Mouse (Mus musculus) limb, embryonic 10.5 days (tissue): ENCODE results near the gene Ntn5. TPM values are rescaled to one million over a fixed set of nuclear protein-coding genes. Genes with fewer than 3 reads are reported as not detected.
A peak's percentile ranks its signal among the peaks of the same experiment; 100 is the strongest.

Experiments
- DNase-seq: peaks from one replicate; pipeline ENCODE4 v3.0.0-alpha.2; 2017; ENCODE audit warnings: low spot score
- H3K27ac ChIP-seq: fragments of 300-500 bp; sonication (generic); 2 replicates; pipeline ENCODE4 v1.5.1; 2016; ENCODE audit warnings: mild to moderate bottlenecking
- H3K27me3 ChIP-seq: fragments of 300-500 bp; sonication (generic); 2 replicates; pipeline ENCODE4 v1.6.1; 2016; ENCODE audit warnings: low read depth, mild to moderate bottlenecking; ENCODE audit not compliant: poor library complexity, severe bottlenecking
- H3K36me3 ChIP-seq: fragments of 300-500 bp; sonication (generic); 2 replicates; pipeline ENCODE4 v1.6.1; 2016; ENCODE audit warnings: mild to moderate bottlenecking, moderate library complexity
- H3K4me1 ChIP-seq: fragments of 300-500 bp; sonication (generic); 2 replicates; pipeline ENCODE4 v1.6.1; 2016
- H3K4me3 ChIP-seq: fragments of 300-500 bp; sonication (generic); 2 replicates; pipeline ENCODE4 v1.5.1; 2016; ENCODE audit warnings: mild to moderate bottlenecking, moderate library complexity
- H3K9me3 ChIP-seq: fragments of 300-500 bp; sonication (generic); replicated peaks from 2 replicates; pipeline ENCODE4 v1.6.1; 2016; ENCODE audit warnings: mild to moderate bottlenecking
- WGBS: fragments of 180-500 bp; shearing (Covaris S2); methylation state at CpG from one replicate; pipeline ENCODE4 v1.1.7; 2016; 5-methylcytosine and 5-hydroxymethylcytosine counted together
- polyA plus RNA-seq: library from polyadenylated mRNA; unstranded; fragments of >200 nt; fragmentation: Nextera tagmentation; extraction: Ambion mirVana; gene quantifications from 2 replicates; pipeline ENCODE4 v1.2.1, GENCODE M21; 2016

Ntn5 gene
- polyA plus RNA-seq, 1 experiment from 2014 or later = 0.39 TPM

DNA sequence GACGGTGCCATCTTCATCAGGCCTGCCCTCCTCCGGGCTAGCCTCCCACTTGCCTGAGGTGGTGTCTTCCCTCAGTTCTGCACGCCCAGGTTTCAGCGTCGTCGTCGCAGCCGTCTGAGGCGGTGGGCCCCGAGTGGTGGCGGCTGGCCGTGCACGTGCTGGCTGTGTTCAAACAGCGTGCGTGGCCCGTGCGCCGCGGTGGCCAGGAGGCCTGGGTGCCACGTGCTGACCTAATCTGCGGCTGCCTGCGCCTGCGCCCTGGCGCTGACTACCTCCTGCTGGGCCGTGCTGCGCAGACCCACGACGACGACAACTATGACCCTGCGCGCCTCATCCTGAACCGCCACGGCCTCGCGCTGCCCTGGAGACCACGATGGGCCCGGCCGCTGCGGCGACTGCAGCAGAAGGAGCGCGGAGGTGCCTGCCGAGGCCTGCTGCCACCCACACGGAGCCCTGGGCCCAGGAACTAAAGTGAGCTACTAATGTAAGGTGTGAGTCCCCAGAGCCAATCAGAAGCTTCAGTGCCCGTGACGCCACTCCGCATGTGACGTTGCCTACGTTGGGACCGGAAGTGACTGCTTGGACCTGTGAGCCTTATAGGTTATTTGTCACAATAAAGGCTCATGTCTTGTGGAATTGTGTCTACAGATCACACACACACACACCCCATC lies 10.2 kb downstream of the Ntn5 start, which contains the start of gene Sec1:
Gene Sec1 (minus strand): TSS at position 482 of the 671 bp plus-strand sequence.
- Histone ChIP-seq H3K4me3 (no peak within 1 kb of the TSS), H3K36me3 (no peaks in the 10 kb centered on the region), H3K27ac (peak within 1 kb of the TSS; percentile 76), H3K27me3 (peaks cover 14% of the 10 kb centered on the region), H3K4me1 (peaks cover 30% of the 10 kb centered on the region), H3K9me3 (no peaks in the 10 kb centered on the region)
- 90% methylated on average over 50 of the region's 50 CpGs for whole genome bisulfite sequencing
- no peak for DNase-seq

DNA sequence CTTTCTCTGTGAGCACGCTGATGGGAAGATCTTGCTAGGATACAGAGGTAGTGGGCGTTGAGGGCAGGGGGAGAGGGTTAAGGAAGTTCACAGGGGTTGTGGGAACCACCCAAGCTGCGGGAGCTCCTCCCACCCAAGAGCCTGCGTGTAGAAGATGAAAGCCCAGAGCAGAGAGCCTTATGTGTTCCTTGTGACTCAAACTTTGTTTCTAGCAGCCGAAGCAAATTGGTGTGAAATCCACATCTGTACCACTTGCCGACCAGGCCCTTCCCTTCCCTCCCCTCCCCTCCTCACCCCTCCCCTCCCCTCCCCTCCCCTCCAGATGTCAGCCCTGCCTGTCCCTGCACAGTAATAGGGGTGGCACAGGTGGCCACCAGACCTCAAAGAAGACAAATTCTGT lies 11.3 kb downstream of the Ntn5 start:
- H3K27ac ChIP-seq = peak overlapping the region; percentile 76
- DNase-seq = peak; percentile 76
- 14% methylated on average over 6 of the region's 6 CpGs for WGBS
- H3K4me1 ChIP-seq = peaks cover 39% of the 10 kb centered on the region
- peaks cover 25% of the 10 kb centered on the region for H3K27me3 ChIP-seq
- no peaks in the 10 kb centered on the region for H3K36me3 ChIP-seq
- no peak overlapping the region for H3K4me3 ChIP-seq
- no peaks in the 10 kb centered on the region for H3K9me3 ChIP-seq

DNA sequence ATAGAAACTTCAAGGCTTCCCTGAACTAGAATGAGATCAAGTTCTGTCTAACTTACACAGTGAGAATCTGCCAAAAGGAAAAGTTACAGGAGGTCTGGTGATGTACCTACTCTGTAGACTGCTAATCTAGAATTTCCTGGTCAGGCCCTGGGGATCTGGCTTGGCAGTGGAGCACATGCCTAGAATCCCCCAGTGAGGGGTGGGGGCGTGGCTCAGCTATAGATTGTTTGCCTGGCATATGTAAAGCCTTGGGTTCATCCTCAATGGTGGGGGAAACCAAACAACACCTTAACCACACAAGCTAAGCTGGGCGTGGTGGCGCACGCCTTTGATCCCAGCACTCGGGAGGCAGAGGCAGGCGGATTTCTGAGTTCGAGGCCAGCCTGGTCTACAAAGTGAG lies 14.1 kb downstream of the Ntn5 start:
- Histone ChIP-seq H3K9me3 (no peaks in the 10 kb centered on the region), H3K4me3 (no peak overlapping the region), H3K36me3 (no peaks in the 10 kb centered on the region), H3K4me1 (peaks cover 46% of the 10 kb centered on the region), H3K27me3 (peaks cover 40% of the 10 kb centered on the region), H3K27ac (no peak overlapping the region)
- WGBS = 87% methylated on average over 7 of the region's 7 CpGs
- DNase-seq = no peak

DNA sequence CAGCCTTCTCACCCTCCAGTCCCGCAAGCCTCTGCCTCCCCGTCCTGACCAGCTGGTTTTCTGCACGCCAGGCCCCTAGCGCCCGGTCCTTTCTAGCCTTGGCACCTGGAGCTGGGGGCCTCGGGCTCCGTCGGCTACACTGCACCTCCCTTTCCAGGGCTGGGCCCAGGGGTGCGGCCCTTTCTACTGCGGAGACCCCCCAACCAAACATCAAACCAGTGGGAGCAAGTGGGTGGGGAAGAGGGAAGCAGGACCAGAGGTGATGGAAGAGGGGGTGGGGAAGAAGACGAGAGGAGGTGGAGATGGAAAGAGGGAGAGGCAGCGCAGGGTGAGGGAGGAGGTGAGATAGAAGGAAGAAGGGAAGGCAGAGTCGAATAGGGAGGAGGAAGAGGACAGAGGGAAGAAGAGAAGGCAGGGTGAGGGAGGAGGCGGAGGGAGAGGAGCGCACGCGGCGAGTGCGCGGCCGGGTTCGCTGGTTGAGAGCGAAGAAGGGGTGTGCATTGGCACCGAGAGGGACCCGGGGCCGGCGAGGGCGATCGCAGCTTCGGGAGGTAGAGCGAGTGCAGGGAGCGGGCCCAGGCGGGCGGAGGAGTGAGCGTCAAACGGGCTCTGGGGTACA lies 15.8 kb downstream of the Ntn5 start, which contains the start of gene Car11:
Gene Car11 (plus strand): TSS at position 321 of the 619 bp plus-strand sequence.
- Histone ChIP-seq H3K4me3 (peak within 1 kb of the TSS; percentile 51), H3K36me3 (no peaks in the 10 kb centered on the region), H3K4me1 (peaks cover 51% of the 10 kb centered on the region), H3K27ac (peak within 1 kb of the TSS; percentile 72), H3K27me3 (peaks cover 40% of the 10 kb centered on the region), H3K9me3 (no peaks in the 10 kb centered on the region)
- no peak for DNase-seq
- 1% methylated on average over 36 of the region's 36 CpGs for WGBS

DNA sequence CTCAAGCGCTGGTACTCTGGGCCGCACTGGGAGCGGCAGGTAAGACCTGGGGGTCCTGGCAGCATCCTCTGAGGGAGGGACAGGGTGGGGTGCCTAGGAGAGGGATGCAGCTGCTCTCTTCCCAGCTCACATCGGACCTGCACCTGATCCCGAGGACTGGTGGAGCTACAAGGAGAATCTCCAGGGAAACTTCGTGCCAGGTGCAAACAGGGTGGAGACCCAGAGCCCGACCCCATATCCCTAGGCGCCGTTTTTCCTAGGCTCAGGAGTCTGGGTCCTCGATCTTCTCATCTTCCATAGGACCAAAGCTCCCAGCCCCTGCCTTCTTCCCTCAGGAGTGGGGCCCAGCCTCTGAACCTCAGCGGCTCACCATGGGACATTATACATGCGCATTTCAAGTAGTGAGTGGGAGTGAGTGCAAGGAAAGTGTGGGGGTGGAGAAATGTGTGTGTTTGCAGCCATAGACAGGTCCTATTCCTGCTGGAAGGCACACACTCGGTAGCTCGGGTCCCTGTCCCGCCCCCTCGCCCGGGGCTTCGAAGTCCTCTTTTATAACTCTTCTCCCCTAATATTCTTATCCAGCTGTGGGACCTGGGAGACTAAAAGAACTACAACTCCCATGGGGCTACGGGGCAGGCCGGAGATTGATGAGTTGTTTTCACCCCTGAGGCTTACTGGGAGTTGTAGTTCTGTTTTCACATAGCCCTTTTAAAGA lies 16.6 kb downstream of the Ntn5 start:
- peak; percentile 73 for DNase-seq
- under 1% methylated on average over 20 of the region's 20 CpGs for WGBS
- Histone ChIP-seq H3K4me1 (peaks cover 47% of the 10 kb centered on the region), H3K4me3 (peak overlapping the region; percentile 51), H3K27ac (peak overlapping the region; percentile 72), H3K27me3 (peaks cover 40% of the 10 kb centered on the region), H3K9me3 (no peaks in the 10 kb centered on the region), H3K36me3 (no peaks in the 10 kb centered on the region)

DNA sequence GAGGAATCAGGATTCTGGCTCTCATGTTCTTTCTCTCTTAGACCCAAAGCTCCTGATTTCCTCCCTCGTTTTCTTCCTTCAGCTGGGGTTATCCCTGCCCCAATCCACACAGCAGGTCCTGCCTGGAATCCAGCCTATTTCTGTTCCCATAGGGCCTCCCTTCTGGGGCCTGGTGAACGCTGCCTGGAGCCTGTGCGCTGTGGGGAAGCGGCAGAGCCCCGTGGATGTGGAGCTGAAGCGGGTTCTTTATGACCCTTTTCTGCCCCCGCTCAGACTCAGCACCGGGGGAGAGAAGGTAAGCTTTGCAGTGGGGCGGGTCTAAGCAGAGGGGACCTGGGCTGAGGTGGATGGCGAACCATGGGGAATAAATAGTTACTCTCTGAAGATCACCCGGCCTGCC lies 17.2 kb downstream of the Ntn5 start:
- Histone ChIP-seq H3K4me3 (peak overlapping the region; percentile 51), H3K9me3 (no peaks in the 10 kb centered on the region), H3K27ac (peak overlapping the region; percentile 59; the same call in 1 of the 2 replicates), H3K4me1 (peaks cover 49% of the 10 kb centered on the region), H3K27me3 (peaks cover 40% of the 10 kb centered on the region), H3K36me3 (no peaks in the 10 kb centered on the region)
- WGBS = 34% methylated on average over 11 of the region's 11 CpGs
- DNase-seq = no peak

DNA sequence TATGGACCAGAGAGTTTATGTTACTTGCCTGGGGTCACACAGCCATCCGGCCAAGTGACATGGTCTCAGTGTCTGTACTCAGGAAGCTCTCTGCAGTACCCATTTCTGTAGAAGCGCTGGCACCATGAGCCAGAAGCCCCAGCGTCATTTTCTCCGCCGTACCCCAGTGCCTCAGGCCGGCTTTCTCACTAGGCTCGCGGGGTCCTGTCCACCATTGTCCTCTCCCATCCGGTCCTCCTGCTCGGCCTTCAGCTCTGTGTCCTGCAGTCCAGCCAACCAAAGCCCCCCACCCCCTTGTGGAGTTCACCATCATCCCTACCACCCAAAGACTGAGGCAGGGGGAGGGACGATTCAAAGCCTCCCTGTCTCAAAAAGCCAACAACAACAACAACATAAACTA lies 17.8 kb downstream of the Ntn5 start:
- DNase-seq = no peak
- Histone ChIP-seq H3K27me3 (peaks cover 40% of the 10 kb centered on the region), H3K9me3 (no peaks in the 10 kb centered on the region), H3K27ac (no peak overlapping the region), H3K4me3 (peak overlapping the region; percentile 51; the same call in 1 of the 2 replicates), H3K36me3 (no peaks in the 10 kb centered on the region), H3K4me1 (peaks cover 54% of the 10 kb centered on the region)
- WGBS = 89% methylated on average over 11 of the region's 11 CpGs

DNA sequence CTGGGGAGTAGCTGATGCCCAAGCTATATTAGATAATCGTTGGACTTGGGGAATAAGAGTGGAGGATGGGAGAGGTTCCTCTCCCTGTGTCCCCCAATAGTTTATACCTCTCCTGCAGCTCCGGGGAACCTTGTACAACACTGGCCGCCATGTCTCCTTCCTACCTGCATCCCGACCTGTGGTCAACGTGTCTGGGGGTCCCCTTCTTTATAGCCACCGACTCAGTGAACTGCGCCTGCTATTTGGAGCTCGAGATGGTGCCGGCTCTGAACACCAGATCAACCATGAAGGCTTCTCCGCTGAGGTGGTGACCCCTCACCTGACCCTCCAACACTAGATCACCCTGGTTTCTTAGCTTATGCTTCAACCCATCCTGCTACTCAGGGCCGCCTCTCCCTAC lies 18.5 kb downstream of the Ntn5 start:
- Histone ChIP-seq H3K27me3 (peaks cover 40% of the 10 kb centered on the region), H3K4me3 (no peak overlapping the region), H3K27ac (no peak overlapping the region), H3K4me1 (peaks cover 61% of the 10 kb centered on the region), H3K9me3 (no peaks in the 10 kb centered on the region), H3K36me3 (no peaks in the 10 kb centered on the region)
- DNase-seq = no peak
- WGBS = 94% methylated on average over 11 of the region's 11 CpGs

DNA sequence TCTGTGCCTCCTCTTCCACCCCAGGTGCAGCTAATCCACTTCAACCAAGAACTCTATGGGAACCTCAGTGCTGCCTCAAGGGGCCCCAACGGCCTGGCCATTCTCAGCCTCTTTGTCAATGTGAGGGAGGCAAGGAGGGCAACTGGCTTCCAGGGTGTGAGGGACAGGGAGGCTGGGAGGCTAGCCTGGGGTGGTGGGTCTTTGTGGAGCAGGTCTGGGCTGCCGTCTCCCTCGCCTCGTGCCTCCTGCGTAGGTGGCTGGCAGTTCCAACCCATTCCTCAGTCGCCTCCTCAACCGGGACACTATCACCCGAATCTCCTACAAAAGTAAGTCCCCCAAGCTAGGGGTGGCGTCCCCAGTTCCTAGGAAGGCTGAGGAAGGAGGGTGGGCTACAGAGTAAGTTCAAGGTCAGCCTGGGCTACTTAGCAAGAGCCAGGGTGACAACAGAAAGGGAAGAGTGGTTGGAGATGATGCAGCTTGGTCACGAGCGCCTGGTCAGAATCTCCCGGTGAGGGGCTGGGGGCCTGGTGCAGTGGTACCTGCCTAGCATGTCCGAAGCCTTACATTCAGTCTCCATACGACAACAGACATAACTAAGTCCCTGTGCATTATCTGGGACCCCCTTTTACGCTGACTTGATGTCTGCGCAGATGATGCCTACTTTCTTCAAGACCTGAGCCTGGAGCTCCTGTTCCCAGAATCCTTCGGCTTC lies 19.1 kb downstream of the Ntn5 start:
- DNase-seq = no peak
- WGBS = 89% methylated on average over 17 of the region's 17 CpGs
- Histone ChIP-seq H3K4me1 (peaks cover 68% of the 10 kb centered on the region), H3K9me3 (no peaks in the 10 kb centered on the region), H3K27me3 (peaks cover 37% of the 10 kb centered on the region), H3K4me3 (peak overlapping the region; percentile 81), H3K27ac (peak overlapping the region; percentile 88), H3K36me3 (no peaks in the 10 kb centered on the region)

DNA sequence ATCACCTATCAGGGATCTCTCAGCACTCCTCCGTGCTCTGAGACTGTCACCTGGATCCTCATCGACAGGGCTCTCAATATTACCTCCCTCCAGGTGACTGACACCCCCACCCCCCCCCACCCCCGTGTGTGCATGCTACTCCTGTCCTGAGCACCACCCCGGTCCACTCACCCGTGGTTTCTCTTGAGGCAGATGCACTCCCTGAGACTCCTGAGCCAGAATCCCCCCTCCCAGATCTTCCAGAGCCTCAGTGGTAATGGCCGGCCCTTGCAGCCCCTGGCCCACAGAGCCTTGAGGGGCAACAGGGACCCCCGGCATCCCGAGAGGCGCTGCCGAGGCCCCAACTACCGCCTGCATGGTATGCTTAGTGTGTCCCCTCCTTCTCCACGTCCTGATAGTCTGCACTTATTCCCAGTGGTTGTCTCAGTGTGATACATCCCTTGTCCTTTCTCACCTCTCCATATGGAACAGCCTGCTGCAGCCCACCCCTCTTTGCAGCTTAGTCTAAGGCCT lies 19.8 kb downstream of the Ntn5 start:
- Histone ChIP-seq H3K9me3 (no peaks in the 10 kb centered on the region), H3K4me3 (peak overlapping the region; percentile 81), H3K4me1 (peaks cover 74% of the 10 kb centered on the region), H3K36me3 (no peaks in the 10 kb centered on the region), H3K27ac (peak overlapping the region; percentile 88), H3K27me3 (peaks cover 30% of the 10 kb centered on the region)
- 40% methylated on average over 12 of the region's 12 CpGs for WGBS
- DNase-seq = no peak

DNA sequence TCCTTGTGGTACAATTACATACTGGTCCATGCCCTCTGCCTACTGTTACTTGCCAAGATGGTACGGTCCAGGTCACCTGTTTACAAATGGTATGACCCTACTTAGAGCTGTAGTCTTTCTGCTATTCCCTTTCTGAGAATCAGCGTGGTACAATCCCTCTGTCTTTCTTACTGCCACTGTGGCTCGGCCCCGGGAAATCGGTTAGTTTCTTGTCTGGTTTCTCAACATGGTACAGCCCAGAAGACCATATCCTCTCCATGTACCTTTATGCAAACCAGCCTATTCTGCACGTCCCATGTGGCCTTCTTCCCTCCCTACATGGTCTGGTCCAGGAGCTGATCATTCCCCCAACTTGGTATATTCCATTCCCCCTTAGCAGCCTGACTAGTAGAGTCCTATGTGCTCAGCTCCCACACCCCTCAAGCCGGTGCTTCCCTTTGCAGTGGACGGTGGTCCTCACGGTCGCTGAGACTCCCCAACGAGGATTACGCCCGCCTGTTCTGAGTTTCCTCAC lies 20.3 kb downstream of the Ntn5 start:
- Histone ChIP-seq H3K4me1 (peaks cover 79% of the 10 kb centered on the region), H3K36me3 (no peaks in the 10 kb centered on the region)

DNA sequence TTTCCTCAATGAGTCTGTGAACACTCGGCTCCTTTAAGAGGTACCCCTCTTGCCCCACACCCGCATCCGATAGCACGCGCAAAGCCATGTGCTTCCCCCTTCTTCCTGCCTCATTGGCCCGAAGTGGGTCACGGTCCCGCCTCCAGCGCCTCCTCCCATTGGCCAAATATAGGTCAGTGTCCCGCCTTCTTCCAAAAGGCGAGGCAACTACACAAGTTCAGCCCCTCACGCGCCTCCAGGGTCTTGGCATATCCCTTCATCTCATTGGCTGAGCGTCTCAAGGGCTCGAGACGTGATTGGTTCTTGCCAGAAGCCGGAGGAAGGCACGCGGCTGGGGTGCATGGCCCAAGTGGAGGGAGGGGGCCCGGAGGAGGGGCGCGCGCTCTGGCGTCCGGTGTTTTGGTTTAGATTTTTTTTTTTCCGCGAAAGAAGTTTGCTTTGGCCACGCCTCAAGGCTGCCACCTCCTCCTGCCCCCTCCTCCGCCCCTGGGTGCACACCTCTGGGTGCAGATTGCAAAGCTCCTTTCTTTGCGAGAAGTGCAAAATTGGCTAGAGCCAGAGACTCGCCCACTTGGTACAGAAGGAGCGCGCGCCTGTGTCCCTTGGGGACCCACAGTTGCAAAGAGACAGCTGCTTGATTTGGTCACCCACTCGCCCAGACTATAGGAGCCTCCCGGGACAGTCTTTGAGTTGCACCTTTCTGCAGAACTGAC lies 21.1 kb downstream of the Ntn5 start, which contains the start of gene Dbp:
Gene Dbp (plus strand): TSS at position 359 of the 713 bp plus-strand sequence.
- Histone ChIP-seq H3K27me3 (peaks cover 17% of the 10 kb centered on the region), H3K4me3 (peak within 1 kb of the TSS; percentile 81), H3K36me3 (peaks cover 5% of the 10 kb centered on the region), H3K9me3 (no peaks in the 10 kb centered on the region), H3K4me1 (peaks cover 78% of the 10 kb centered on the region), H3K27ac (peak within 1 kb of the TSS; percentile 90)
- under 1% methylated on average over 36 of the region's 36 CpGs for WGBS
- DNase-seq = peak; percentile 94

More for the DNA sequence above, 20.3 kb downstream of the Ntn5 start:
- peak; percentile 76 for DNase-seq
- H3K4me3 ChIP-seq = peak overlapping the region; percentile 81
- peaks cover 25% of the 10 kb centered on the region for H3K27me3 ChIP-seq
- H3K27ac ChIP-seq = peak overlapping the region; percentile 88
- no peaks in the 10 kb centered on the region for H3K9me3 ChIP-seq
- WGBS = under 1% methylated on average over 13 of the region's 13 CpGs
